Mouse (Mus musculus) forebrain, embryonic 14.5 days (tissue): ENCODE measurements around the gene Mllt3. TPM values are rescaled to one million over a fixed set of nuclear protein-coding genes. Genes with fewer than 3 reads are reported as not detected.

Source experiments
- ATAC-seq: fragments of 200-750 bp; cut with Nextera tagmentation; 2 replicates; pipeline ENCODE4 v1.8.0; 2017; ENCODE audit warnings: mild to moderate bottlenecking, moderate library complexity
- DNase-seq: peaks from one replicate; pipeline ENCODE4 v3.0.0-alpha.2; 2015; ENCODE audit warnings: low spot score
- H3K27ac ChIP-seq: fragments of 300-500 bp; sonication (generic); 2 replicates; pipeline ENCODE4 v1.5.1; 2014; ENCODE audit warnings: low read depth, mild to moderate bottlenecking, control low read depth, low read length, moderate library complexity
- H3K27me3 ChIP-seq: fragments of 300-500 bp; sonication (generic); replicated peaks from 2 replicates; pipeline ENCODE4 v1.6.1; 2014; ENCODE audit warnings: low read length, control low read depth, mixed read lengths; ENCODE audit not compliant: control insufficient read depth, insufficient read depth
- H3K36me3 ChIP-seq: fragments of 300-500 bp; sonication (generic); 2 replicates; pipeline ENCODE4 v1.6.1; 2014; ENCODE audit warnings: low read length, control low read depth; ENCODE audit not compliant: control insufficient read depth, insufficient read depth
- H3K4me1 ChIP-seq: fragments of 300-500 bp; sonication (generic); 2 replicates; pipeline ENCODE4 v1.6.1; 2014; ENCODE audit warnings: antibody characterized with exemption, low read length, control low read depth; ENCODE audit not compliant: control insufficient read depth, insufficient read depth
- H3K4me2 ChIP-seq: fragments of 300-500 bp; sonication (generic); 2 replicates; pipeline ENCODE4 v1.6.1; 2014; ENCODE audit warnings: mild to moderate bottlenecking, control low read depth, low read length
- H3K4me3 ChIP-seq: fragments of 300-500 bp; sonication (generic); 2 replicates; pipeline ENCODE4 v1.5.1; 2014; ENCODE audit warnings: low read depth, low read length, control low read depth
- H3K9ac ChIP-seq: fragments of 300-500 bp; sonication (generic); 2 replicates; pipeline ENCODE4 v1.6.1; 2014; ENCODE audit warnings: mild to moderate bottlenecking, low read length, control low read depth, moderate library complexity
- H3K9me3 ChIP-seq: fragments of 300-500 bp; sonication (generic); replicated peaks from 2 replicates; pipeline ENCODE4 v1.6.1; 2016; ENCODE audit warnings: low read length, control low read depth, mixed read lengths; ENCODE audit not compliant: control insufficient read depth
- WGBS: fragments of 180-500 bp; shearing (Covaris S2); extraction: QIAGEN DNeasy Blood & Tissue Kit; methylation state at CpG from one replicate; pipeline ENCODE4 v1.1.7; 2014; 5-methylcytosine and 5-hydroxymethylcytosine counted together
- polyA plus RNA-seq: library from polyadenylated mRNA; unstranded; fragments of >200 nt; fragmentation: Nextera tagmentation; extraction: Ambion mirVana; gene quantifications from 2 replicates; pipeline ENCODE4 v1.2.1, GENCODE M21; 2014

Mllt3 gene
- polyA plus RNA-seq, 1 experiment from 2014 or later: 95.2 TPM

DNA sequence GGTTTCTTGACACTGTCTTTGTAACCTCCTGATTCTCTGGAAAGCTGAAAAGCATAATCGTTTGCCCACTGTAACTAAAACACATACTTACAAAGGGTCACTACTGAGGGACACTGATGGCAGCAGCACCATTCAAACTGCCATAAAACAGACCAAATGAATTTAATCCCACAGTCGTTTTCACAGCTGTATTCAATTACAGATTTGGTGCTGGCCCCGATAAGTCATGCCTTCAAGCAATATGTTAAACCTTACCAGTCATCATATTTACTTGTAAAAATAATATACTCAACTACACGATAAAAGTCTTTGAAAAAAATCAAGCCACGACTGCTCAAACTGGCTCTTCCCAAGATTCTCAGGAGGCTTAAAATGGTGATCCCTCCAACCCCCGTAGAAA, 83.7 kb downstream of the Mllt3 start:
- 83% methylated on average over 6 of the region's 6 CpGs for WGBS
- Histone ChIP-seq H3K36me3 (no peaks in the 10 kb centered on the region), H3K4me3 (no peak overlapping the region), H3K9me3 (no peaks in the 10 kb centered on the region), H3K4me1 (no peaks in the 10 kb centered on the region; the same call in 1 of the 2 replicates), H3K9ac (no peak overlapping the region), H3K27me3 (no peaks in the 10 kb centered on the region), H3K27ac (no peak overlapping the region), H3K4me2 (no peak overlapping the region)
- DNase-seq: no peak
- no peak for ATAC-seq

DNA sequence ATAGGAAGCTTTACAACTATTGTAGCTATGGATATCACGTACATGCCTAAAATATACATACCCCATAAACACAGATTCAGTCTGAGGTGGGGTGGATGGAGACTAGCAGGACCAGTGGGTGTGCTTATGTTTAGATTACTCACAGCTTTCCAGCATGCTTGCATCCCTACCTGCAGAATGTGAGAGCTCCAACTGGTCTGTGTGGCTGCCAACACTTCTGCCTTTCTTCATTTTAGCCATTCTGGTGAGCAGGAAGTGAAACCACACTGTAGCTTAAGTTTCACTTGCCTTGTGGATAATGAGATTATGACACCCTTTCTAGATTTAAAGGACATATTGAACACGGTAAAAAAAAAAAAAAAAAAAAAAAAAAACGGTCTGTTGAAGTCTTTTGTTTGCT, 88.8 kb downstream of the Mllt3 start:
- no peak overlapping the region for H3K4me3 ChIP-seq

GRCm38 (mm10) chr4:87942921-87943403, 90.2 kb downstream of the Mllt3 start:
- no peak overlapping the region for H3K9ac ChIP-seq
- H3K4me3 ChIP-seq: no peak overlapping the region
- no peaks in the 10 kb centered on the region for H3K27me3 ChIP-seq
- no peak for DNase-seq
- H3K4me2 ChIP-seq: no peak overlapping the region
- no peaks in the 10 kb centered on the region for H3K36me3 ChIP-seq
- peaks cover 10% of the 10 kb centered on the region; the same call in 1 of the 2 replicates for H3K4me1 ChIP-seq
- no peak overlapping the region for H3K27ac ChIP-seq
- 87% methylated on average over 8 of the region's 8 CpGs for WGBS
- H3K9me3 ChIP-seq: no peaks in the 10 kb centered on the region
- no peak for ATAC-seq

More for the DNA sequence above, 88.8 kb downstream of the Mllt3 start:
- Histone ChIP-seq H3K4me1 (peaks cover 10% of the 10 kb centered on the region; the same call in 1 of the 2 replicates), H3K4me2 (no peak overlapping the region), H3K27ac (no peak overlapping the region), H3K36me3 (no peaks in the 10 kb centered on the region), H3K9me3 (no peaks in the 10 kb centered on the region), H3K27me3 (no peaks in the 10 kb centered on the region), H3K9ac (no peak overlapping the region)
- ATAC-seq (no peak), DNase-seq (no peak)
- 63% methylated on average over 3 of the region's 3 CpGs for whole genome bisulfite sequencing

- WGBS: 92% methylated on average over 7 of the region's 7 CpGs
- Histone ChIP-seq H3K4me1 (peaks cover 15% of the 10 kb centered on the region; the same call in 1 of the 2 replicates), H3K27ac (no peak overlapping the region), H3K9me3 (no peaks in the 10 kb centered on the region), H3K36me3 (no peaks in the 10 kb centered on the region), H3K9ac (no peak overlapping the region), H3K4me3 (no peak overlapping the region), H3K27me3 (no peaks in the 10 kb centered on the region), H3K4me2 (no peak overlapping the region)
- ATAC-seq: no peak
- no peak for DNase-seq
These were observed 93.5 kb downstream of the Mllt3 start for GRCm38 (mm10) chr4:87939474-87940154.

- no peak overlapping the region for H3K9ac ChIP-seq
- DNase-seq: no peak
- H3K4me2 ChIP-seq: no peak overlapping the region
- peaks cover 12% of the 10 kb centered on the region; the same call in 1 of the 2 replicates for H3K4me1 ChIP-seq
- no peaks in the 10 kb centered on the region for H3K36me3 ChIP-seq
- H3K4me3 ChIP-seq: no peak overlapping the region
- no peak for ATAC-seq
- no peaks in the 10 kb centered on the region for H3K27me3 ChIP-seq
- H3K27ac ChIP-seq: no peak overlapping the region
- H3K9me3 ChIP-seq: no peaks in the 10 kb centered on the region
- 71% methylated on average over 2 of the region's 2 CpGs for whole genome bisulfite sequencing
These were observed 96.8 kb downstream of the Mllt3 start for GRCm38 (mm10) chr4:87936326-87936725.

DNA sequence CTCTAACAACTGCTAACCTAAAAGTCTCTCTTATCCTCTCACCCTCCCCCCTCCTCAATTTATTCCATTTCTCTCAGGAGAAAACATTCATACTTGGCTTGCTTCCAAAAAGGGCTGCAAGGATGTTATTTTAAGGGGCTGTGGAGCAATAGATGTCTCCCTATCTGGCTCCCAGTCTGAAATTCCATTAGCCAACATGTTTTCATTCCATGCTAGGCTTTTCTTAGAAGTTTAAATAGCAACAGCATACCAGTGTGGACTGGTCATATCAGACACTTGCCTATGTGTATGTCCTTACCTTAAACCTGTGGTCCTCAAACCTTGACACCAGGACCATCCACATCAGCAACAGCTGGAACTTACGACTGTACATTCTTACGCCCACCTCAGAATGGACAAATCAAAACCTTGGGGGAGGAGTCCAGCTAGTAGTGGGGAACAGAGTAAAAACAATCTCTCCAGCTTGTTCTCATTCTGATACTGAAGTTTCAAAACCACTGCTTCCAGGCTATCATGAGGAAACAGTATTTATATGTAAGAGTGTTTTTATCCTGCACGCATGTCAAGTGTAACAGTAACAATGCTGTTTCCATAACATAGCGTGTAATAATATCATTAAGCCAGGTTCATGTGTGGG, 99.3 kb downstream of the Mllt3 start:
- DNase-seq (peak; percentile 74), ATAC-seq (no peak)

GRCm38 (mm10) chr4:87930356-87931245, 102.6 kb downstream of the Mllt3 start:
- Histone ChIP-seq H3K9me3 (no peaks in the 10 kb centered on the region), H3K36me3 (no peaks in the 10 kb centered on the region), H3K4me2 (no peak overlapping the region), H3K4me3 (no peak overlapping the region), H3K4me1 (peaks cover 22% of the 10 kb centered on the region), H3K9ac (no peak overlapping the region), H3K27ac (no peak overlapping the region), H3K27me3 (no peaks in the 10 kb centered on the region)
- DNase-seq (no peak), ATAC-seq (no peak)
- 90% methylated on average over 8 of the region's 8 CpGs for WGBS

More for the DNA sequence above, 99.3 kb downstream of the Mllt3 start:
- Histone ChIP-seq H3K4me2 (no peak overlapping the region), H3K27ac (no peak overlapping the region), H3K27me3 (no peaks in the 10 kb centered on the region), H3K9ac (no peak overlapping the region), H3K36me3 (no peaks in the 10 kb centered on the region), H3K9me3 (no peaks in the 10 kb centered on the region), H3K4me3 (no peak overlapping the region), H3K4me1 (peaks cover 17% of the 10 kb centered on the region)
- 85% methylated on average over 4 of the region's 4 CpGs for WGBS

DNA sequence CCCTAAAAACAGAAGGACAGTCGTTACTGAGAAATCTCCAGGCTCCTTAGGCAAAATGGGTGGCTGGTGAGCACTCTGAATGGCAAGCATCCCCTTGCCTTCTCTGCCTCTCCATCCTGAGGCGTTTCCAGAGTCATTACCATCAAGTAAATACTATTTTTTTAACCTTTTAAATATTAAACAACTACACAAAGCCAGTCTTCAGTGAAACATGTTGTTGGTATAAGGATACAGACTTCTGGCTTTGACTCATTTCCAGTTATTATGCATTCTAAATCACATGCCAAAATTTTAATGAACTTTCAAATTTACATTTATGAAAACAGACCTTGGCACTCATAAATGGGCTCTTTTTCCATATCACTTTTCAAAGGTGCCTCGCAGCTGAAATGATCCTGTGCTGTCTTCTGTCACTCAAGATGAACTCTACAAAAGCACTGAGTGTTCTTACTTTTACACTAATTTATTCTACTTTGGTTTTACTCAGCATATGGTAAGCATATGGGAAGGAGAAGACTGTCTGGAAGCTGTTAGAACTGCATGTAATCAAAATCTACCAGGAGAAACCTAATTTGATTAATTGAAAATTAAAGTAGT, 104.5 kb downstream of the Mllt3 start:
- ATAC-seq (peak; percentile 92), DNase-seq (peak; percentile 87)
- peak overlapping the region; percentile 81 for H3K27ac ChIP-seq
- H3K9ac ChIP-seq: no peak overlapping the region
- no peak overlapping the region for H3K4me2 ChIP-seq
- no peaks in the 10 kb centered on the region for H3K9me3 ChIP-seq
- no peak overlapping the region for H3K4me3 ChIP-seq
- H3K4me1 ChIP-seq: peaks cover 13% of the 10 kb centered on the region
- no peaks in the 10 kb centered on the region for H3K36me3 ChIP-seq
- WGBS: 43% methylated on average over 3 of the region's 3 CpGs
- no peaks in the 10 kb centered on the region for H3K27me3 ChIP-seq
